Mouse (Mus musculus) kidney, embryonic 15.5 days (tissue): ENCODE measurements at regions not wholly inside any gene's neighbourhood (a gene's known extent, or its start where the extent isn't known, plus 50 kb on each side); places are given as distances from the start of the nearest gene placed in this dataset.
"Not testable (repeated sequence)": the region's sequence is repeated elsewhere in the genome, so short reads cannot be mapped to it uniquely, and the experiment has no call there.

ENCODE experiments used
- ATAC-seq: fragments of 200-750 bp; cut with Nextera tagmentation; replicated peaks from 2 replicates; pipeline ENCODE4 v1.8.0; 2017; ENCODE audit warnings: moderate TSS enrichment; ENCODE audit not compliant: low FRiP score
- H3K27ac ChIP-seq: fragments of 300-500 bp; sonication (generic); 2 replicates; pipeline ENCODE4 v1.5.1; 2015; ENCODE audit warnings: mild to moderate bottlenecking, inconsistent platforms
- H3K27me3 ChIP-seq: fragments of 300-500 bp; sonication (generic); 2 replicates; pipeline ENCODE4 v1.6.1; 2015; ENCODE audit warnings: inconsistent platforms
- H3K36me3 ChIP-seq: fragments of 300-500 bp; sonication (generic); 2 replicates; pipeline ENCODE4 v1.6.1; 2015; ENCODE audit warnings: inconsistent platforms
- H3K4me1 ChIP-seq: fragments of 300-500 bp; sonication (generic); 2 replicates; pipeline ENCODE4 v1.6.1; 2015; ENCODE audit warnings: inconsistent platforms
- H3K4me2 ChIP-seq: fragments of 300-500 bp; sonication (generic); 2 replicates; pipeline ENCODE4 v1.6.1; 2015; ENCODE audit warnings: moderate library complexity, mild to moderate bottlenecking, inconsistent platforms
- H3K4me3 ChIP-seq: fragments of 300-500 bp; sonication (generic); replicated peaks from 2 replicates; pipeline ENCODE4 v1.5.1; 2015; ENCODE audit warnings: mild to moderate bottlenecking, inconsistent platforms
- H3K9ac ChIP-seq: fragments of 300-500 bp; sonication (generic); 2 replicates; pipeline ENCODE4 v1.6.1; 2015; ENCODE audit warnings: mild to moderate bottlenecking, inconsistent platforms
- H3K9me3 ChIP-seq: fragments of 300-500 bp; sonication (generic); replicated peaks from 2 replicates; pipeline ENCODE4 v1.6.1; 2016; ENCODE audit warnings: inconsistent platforms
- WGBS: fragments of 180-500 bp; shearing (Covaris S2); methylation state at CpG from one replicate; pipeline ENCODE4 v1.1.7; 2015; ENCODE audit warnings: mixed read lengths; 5-methylcytosine and 5-hydroxymethylcytosine counted together

DNA sequence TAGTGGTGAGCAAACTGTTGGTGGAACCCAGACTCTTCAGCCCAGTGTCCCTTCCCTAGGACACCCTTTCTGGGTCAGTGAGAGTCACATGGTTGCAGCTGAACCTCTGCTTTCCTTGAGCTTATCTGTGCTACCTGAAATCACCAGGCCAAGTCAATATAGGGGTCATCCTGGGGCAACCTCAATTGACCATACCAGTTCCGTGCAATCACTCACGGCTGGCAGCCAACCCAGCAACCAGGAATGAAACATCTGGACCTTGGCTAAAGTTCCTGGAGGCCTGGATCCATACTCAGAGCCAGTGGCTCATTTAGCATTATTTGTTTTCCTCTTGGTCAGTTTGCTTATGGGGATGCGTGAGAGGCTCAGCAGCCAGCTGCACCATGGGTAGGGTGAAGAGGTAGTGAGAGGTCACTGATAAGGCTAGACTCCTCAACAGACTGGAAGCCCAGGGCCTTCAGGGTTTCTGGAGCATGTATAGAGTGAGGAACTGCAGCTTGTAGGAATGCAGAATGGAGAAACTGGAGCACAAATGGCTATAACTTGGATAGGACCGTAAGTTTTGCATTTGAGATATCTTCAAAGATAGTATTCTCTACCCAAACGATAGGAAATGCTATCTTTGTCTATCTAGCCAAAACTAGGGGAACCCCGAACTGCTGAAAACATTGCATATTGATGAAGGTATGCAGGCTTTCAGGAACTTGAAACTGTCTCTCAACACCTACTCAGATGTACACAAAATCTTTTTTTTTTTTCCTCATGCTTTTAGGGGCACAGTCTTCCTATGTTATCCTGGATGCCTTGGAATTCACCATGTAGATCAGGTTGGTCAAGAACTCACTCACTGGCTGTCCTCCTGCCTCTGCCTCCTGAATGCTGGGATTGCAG, 56.4 kb upstream of the Atxn1 start:
- peaks cover 29% of the 10 kb centered on the region for H3K4me1 ChIP-seq
- H3K9me3 ChIP-seq, result no peaks in the 10 kb centered on the region
- no peaks in the 10 kb centered on the region for H3K27me3 ChIP-seq
- H3K27ac ChIP-seq, result no peak overlapping the region
- ATAC-seq, result no peak
- H3K4me2 ChIP-seq, result no peak overlapping the region
- H3K9ac ChIP-seq, result no peak overlapping the region
- H3K36me3 ChIP-seq, result no peaks in the 10 kb centered on the region
- no peak overlapping the region for H3K4me3 ChIP-seq
- WGBS, result 84% methylated on average over 6 of the region's 6 CpGs

DNA sequence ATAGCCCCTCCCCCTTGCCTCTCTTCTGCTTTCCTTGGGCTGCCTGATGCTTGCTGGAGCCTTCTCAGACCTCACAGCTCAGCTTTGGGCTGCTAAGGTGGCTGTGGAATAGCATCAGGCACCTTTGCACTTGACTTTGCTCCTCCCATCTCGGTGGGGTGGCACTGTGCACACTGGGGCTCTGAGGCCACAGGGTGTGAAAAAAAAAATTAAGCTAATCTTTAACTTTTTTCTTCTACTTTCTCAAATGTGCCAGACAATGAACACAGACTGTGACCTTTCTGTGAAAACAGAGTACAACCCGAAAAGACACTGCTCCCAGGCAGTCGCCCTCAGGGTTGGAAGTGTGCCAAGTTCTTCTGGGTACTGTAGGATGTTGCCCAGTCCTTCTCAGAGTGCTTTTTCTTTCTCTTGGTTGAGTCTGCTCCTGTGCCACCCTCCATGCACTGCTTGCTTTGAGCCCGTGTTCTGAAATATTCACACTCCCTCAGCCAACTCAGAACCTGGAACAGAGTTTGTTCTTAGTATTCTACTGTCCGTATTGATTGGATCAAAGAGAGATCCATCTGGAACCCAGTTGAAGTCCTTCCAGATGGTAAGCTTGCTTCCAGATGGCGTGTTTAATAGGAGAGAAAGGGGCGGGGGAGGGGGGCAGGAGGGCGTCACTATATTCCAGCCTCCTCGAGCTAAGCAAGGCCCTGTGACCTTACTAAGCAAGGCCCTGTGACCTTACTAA, 54.8 kb upstream of the Atxn1 start:
- Histone ChIP-seq H3K4me3 (no peak overlapping the region), H3K9me3 (no peaks in the 10 kb centered on the region), H3K4me1 (peaks cover 29% of the 10 kb centered on the region), H3K4me2 (no peak overlapping the region), H3K27ac (peak overlapping the region; percentile 74), H3K9ac (no peak overlapping the region), H3K36me3 (no peaks in the 10 kb centered on the region), H3K27me3 (no peaks in the 10 kb centered on the region)
- peak; percentile 94 for ATAC-seq
- WGBS, result 32% methylated on average over 9 of the region's 9 CpGs

DNA sequence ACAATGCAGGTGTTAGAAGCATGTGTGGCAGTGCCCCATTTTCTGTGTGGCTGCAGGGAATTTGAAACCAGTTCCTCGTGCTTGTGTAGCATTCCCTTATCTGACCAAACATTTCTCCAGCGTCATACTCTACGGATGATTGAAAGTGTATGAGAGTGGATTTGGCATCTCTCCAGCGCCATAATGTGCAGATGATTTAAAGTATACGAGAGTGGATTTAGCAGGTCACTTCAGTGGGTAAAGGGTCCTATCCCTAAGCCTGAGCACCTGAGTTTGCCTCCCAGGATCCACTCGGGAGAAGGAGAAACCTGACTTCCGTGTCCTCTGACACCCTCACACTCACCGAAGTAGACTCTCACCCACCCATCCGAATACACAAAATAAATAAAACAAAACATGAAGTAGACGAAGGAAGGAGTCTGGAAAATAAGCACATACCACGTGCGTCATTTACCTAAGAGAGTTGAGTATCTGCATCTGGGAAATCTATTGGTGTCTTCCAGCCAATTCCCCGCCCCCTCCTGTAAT, 54.2 kb upstream of the Atxn1 start:
- 58% methylated on average over 13 of the region's 13 CpGs for WGBS
- Histone ChIP-seq H3K9me3 (no peaks in the 10 kb centered on the region), H3K27ac (peak overlapping the region; percentile 74), H3K9ac (no peak overlapping the region), H3K4me1 (peaks cover 26% of the 10 kb centered on the region), H3K4me3 (no peak overlapping the region), H3K4me2 (no peak overlapping the region), H3K27me3 (no peaks in the 10 kb centered on the region), H3K36me3 (no peaks in the 10 kb centered on the region)
- peak; percentile 16; the same call in 1 of the 2 replicates for ATAC-seq

DNA sequence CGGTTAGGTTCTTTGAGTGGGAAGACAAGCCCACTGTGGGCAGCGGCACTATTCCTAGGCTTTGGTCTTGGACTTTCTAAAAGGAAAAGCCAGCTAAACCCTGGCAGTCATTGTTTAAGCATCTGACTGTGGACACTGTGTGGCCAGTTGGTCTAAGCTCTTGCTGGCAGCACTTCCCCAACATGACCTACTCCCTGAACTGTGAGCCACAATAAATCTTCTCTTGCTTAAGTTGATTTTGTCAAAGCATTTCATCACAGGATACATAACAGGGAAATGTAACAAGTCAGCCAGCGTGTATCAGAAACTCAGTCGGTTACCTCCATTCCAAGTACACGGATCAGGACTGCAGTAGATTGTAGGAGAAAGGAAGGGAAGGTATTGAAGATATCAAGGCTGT, 52.9 kb upstream of the Atxn1 start:
- H3K4me2 ChIP-seq, result no peak overlapping the region
- no peak overlapping the region for H3K9ac ChIP-seq
- no peak overlapping the region for H3K4me3 ChIP-seq
- 88% methylated on average over 5 of the region's 5 CpGs for whole genome bisulfite sequencing
- peaks cover 20% of the 10 kb centered on the region for H3K4me1 ChIP-seq
- H3K27me3 ChIP-seq, result no peaks in the 10 kb centered on the region
- ATAC-seq, result no peak
- no peaks in the 10 kb centered on the region for H3K9me3 ChIP-seq
- no peaks in the 10 kb centered on the region for H3K36me3 ChIP-seq
- no peak overlapping the region for H3K27ac ChIP-seq

DNA sequence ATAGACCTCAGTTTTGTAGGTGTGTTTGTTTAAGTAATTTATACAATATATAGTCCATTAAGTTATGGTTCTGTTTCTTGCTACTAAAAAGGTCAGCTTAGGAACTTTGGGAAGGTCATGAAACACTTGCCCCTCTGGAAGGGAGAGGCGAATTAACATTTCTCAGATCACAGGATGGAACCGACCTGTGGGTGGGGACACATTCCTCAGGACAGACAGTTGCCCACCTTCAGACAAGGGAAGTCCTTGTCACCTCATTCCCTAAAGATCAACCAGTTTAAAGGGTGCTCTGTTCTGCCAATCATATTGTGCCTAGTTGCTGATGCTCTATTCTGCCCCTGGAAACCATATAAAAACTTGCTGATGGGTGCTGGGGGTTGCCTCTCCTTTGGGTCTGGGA, 52.2 kb upstream of the Atxn1 start:
- H3K4me3 ChIP-seq, H3K9me3 ChIP-seq, H3K36me3 ChIP-seq, H3K4me2 ChIP-seq, ATAC-seq, H3K27me3 ChIP-seq, H3K27ac ChIP-seq, H3K9ac ChIP-seq: not testable (repeated sequence)
- peaks cover 20% of the 10 kb centered on the region for H3K4me1 ChIP-seq
- 46% methylated on average over 2 of the region's 2 CpGs for WGBS

DNA sequence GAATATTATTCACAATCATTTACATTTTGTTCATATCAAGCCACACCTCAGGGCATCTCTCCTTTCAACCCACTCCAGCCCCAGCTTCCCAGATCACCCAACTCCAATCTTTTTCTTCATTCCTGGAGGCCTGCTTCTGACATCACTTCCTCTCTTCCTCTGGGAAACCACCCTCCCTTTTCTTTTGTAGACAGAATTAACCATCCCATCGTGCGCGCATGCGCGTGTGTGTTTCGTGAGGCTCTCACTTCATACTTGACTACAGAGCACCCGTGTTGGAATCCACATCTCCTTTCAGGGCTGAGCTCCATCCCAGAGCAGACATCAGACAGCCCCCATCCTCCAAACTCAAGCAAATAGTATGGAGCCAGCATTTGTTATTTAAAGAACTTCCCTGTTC, 50.4 kb upstream of the Atxn1 start:
- WGBS, result 86% methylated on average over 7 of the region's 7 CpGs
- no peak overlapping the region for H3K4me2 ChIP-seq
- H3K4me3 ChIP-seq, result no peak overlapping the region
- no peaks in the 10 kb centered on the region for H3K27me3 ChIP-seq
- no peaks in the 10 kb centered on the region for H3K36me3 ChIP-seq
- no peak overlapping the region for H3K27ac ChIP-seq
- no peak overlapping the region for H3K9ac ChIP-seq
- peaks cover 18% of the 10 kb centered on the region for H3K4me1 ChIP-seq
- no peak for ATAC-seq
- no peaks in the 10 kb centered on the region for H3K9me3 ChIP-seq

DNA sequence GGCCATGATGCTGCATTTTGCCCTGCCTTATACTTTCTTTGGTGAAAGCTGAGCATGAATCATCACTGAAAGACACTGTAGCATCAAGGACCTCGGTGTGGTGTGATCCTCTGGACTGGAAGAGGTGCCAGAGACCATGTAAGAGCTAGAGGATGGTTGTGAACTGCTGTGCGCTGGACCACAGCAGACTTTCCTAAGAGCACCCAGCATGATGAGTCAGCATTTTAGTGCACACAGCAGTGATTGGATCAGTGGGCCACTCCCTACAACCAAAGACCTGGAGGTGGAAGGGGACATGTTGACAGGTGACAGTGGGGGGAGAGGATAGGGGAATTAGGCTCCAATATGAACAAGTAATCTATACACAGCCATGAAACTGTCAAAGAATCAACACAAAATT, 49.8 kb upstream of the Atxn1 start:
- H3K4me3 ChIP-seq, result no peak overlapping the region
- ATAC-seq, result no peak
- H3K4me2 ChIP-seq, result no peak overlapping the region
- peaks cover 16% of the 10 kb centered on the region for H3K4me1 ChIP-seq
- H3K27ac ChIP-seq, result no peak overlapping the region
- H3K9me3 ChIP-seq, result no peaks in the 10 kb centered on the region
- H3K36me3 ChIP-seq, result no peaks in the 10 kb centered on the region
- WGBS, result 75% methylated on average over 2 of the region's 2 CpGs
- H3K27me3 ChIP-seq, result no peaks in the 10 kb centered on the region
- H3K9ac ChIP-seq, result no peak overlapping the region
